Mouse (Mus musculus) limb, embryonic 15.5 days (tissue): ENCODE results near the gene Luc7l2. TPM values are rescaled to one million over a fixed set of nuclear protein-coding genes. Genes with fewer than 3 reads are reported as not detected.

Experiments used
- ATAC-seq: fragments of 200-750 bp; cut with Nextera tagmentation; 2 replicates; pipeline ENCODE4 v1.8.0; 2017; ENCODE audit warnings: low read depth, moderate TSS enrichment; ENCODE audit not compliant: insufficient number of reproducible peaks, low FRiP score, low TSS enrichment
- H3K27ac ChIP-seq: fragments of 300-500 bp; sonication (generic); 2 replicates; pipeline ENCODE4 v1.5.1; 2015; ENCODE audit warnings: moderate library complexity, mild to moderate bottlenecking, inconsistent platforms
- H3K27me3 ChIP-seq: fragments of 300-500 bp; sonication (generic); 2 replicates; pipeline ENCODE4 v1.6.1; 2015; ENCODE audit warnings: inconsistent platforms
- H3K36me3 ChIP-seq: fragments of 300-500 bp; sonication (generic); 2 replicates; pipeline ENCODE4 v1.6.1; 2015; ENCODE audit warnings: inconsistent platforms
- H3K4me1 ChIP-seq: fragments of 300-500 bp; sonication (generic); 2 replicates; pipeline ENCODE4 v1.6.1; 2015; ENCODE audit warnings: inconsistent platforms
- H3K4me2 ChIP-seq: fragments of 300-500 bp; sonication (generic); 2 replicates; pipeline ENCODE4 v1.6.1; 2015; ENCODE audit warnings: mild to moderate bottlenecking, inconsistent platforms
- H3K4me3 ChIP-seq: fragments of 300-500 bp; sonication (generic); 2 replicates; pipeline ENCODE4 v1.5.1; 2015; ENCODE audit warnings: mild to moderate bottlenecking, inconsistent platforms
- H3K9ac ChIP-seq: fragments of 300-500 bp; sonication (generic); 2 replicates; pipeline ENCODE4 v1.6.1; 2015; ENCODE audit warnings: inconsistent platforms
- H3K9me3 ChIP-seq: fragments of 300-500 bp; sonication (generic); 2 replicates; pipeline ENCODE4 v1.6.1; 2016; ENCODE audit warnings: inconsistent platforms
- WGBS: fragments of 180-500 bp; shearing (Covaris S2); methylation state at CpG from one replicate; pipeline ENCODE4 v1.1.7; 2015; 5-methylcytosine and 5-hydroxymethylcytosine counted together
- polyA plus RNA-seq: library from polyadenylated mRNA; unstranded; fragments of >200 nt; fragmentation: Nextera tagmentation; extraction: Ambion mirVana; gene quantifications from 2 replicates; pipeline ENCODE4 v1.2.1, GENCODE M21; 2015

The Luc7l2 gene
- polyA plus RNA-seq, 1 experiment from 2014 or later, result 41.9 TPM

DNA sequence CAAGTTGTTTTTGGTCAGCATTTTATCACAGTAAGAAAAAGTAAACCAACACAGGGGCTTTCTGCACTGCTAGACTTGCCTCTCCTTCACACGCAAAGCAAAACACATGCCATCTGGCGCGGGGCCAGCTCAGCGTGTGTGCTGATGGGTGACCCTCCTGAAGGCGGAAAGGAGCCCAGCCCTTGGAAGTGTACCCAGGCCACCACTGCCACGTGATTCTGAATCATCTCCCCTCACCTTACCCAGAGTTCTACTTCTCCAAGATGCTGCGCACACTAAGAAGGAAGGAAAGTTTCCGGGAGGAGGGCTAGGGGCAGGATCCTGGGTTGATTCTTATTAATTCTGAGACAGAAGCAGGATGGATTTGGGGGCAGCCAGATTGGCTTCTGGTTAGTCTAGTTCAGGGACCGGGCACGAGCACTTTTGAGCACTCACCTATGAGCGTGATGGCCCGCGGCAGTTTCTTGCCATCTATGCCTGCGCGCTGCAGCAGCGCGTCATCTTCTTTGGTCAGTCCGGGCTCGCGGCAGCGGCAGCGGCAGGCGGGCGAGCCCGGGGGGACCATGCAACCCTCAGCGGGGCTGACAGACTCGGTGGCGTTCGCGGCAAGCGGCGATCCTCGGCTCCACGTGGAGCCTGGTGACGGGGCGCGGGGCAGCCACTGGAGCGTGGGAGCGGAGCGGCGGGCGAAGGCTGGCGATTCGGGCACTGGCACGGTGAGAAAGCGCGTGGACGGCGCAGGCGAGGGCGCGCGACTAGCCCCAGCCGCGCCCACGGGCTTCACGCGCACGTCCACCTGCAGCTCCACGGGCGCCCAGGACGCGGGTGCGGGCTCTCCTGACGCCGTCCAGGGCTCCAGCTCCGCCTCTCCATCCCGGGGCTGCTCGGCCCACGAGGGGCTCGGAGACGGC lies 85.1 kb downstream of the Luc7l2 start:
- Histone ChIP-seq H3K4me3 (peak overlapping the region; percentile 51), H3K27ac (no peak overlapping the region; the same call in 1 of the 2 replicates), H3K36me3 (no peaks in the 10 kb centered on the region), H3K4me1 (peaks cover 20% of the 10 kb centered on the region), H3K9ac (peak overlapping the region; percentile 48), H3K9me3 (no peaks in the 10 kb centered on the region), H3K4me2 (peak overlapping the region; percentile 99), H3K27me3 (peaks cover 76% of the 10 kb centered on the region)
- WGBS, result 1% methylated on average over 72 of the region's 72 CpGs
- ATAC-seq, result 0 out of 2 replicates have a peak, but pooled peaks have one; percentile 50

DNA sequence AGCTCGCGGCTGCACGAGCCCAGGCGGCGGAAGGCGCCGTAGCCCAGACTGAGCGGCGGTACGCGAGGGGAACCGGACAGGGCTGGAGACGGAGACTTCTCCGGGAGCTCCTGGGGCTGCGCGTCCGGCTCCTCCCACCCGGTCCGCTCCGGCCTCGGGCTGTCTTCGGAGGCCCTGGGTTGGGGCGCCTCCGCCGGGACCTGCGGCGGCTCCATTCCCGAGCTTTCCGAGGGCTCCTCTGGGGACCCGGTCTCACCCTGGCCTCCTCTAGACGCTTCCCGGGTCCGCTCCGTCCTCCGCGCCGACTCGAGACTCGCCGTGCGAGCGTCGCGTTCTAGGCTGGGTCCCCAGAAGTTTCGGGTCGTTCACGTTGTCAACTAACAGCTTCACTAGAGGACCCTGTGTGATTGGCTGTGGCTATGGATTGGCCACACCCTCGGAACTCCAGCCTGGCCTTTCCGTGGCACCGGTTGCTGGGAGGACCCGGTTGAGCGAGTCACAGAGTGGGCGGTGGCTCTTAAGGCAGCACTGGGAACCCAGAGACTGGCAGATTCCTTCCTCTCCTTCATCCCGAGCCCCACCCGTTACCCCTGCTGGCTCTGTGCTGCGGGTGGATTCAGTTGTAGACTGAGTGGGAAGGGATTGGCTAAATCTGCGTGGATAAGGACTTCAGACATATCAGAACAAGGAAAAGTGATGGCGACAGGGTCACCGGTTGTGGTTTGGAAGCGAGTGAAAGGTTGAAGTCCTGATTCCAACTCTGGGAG lies 85.9 kb downstream of the Luc7l2 start, which contains the start of gene Klrg2:
TSS of gene Klrg2 (minus strand) at position 391 of the 767 bp plus-strand sequence.
- Histone ChIP-seq H3K36me3 (no peaks in the 10 kb centered on the region), H3K4me2 (peak within 1 kb of the TSS; percentile 99)
- WGBS, result 1% methylated on average over 60 of the region's 60 CpGs

DNA sequence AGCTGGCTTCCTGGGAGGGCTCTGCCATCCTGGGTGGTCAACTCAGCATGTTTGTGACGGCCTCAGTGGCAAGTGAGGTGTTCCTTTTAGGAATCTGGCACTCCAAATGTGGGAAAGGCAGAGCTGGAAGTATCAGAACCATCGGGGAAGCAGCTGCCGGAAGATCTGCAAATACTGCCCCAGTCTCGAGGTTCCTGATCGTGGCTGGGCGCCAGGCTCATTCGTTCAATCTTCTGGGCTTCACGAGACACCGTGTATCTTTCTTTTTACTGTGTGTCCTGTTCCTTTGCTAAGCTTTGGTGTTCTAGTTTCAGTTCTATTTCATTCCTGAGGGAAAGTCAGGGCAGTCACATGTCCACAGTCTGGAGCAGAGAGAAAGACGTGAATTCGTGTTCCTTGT lies 89.3 kb downstream of the Luc7l2 start:
- H3K9ac ChIP-seq, result no peak overlapping the region
- no peaks in the 10 kb centered on the region for H3K9me3 ChIP-seq
- H3K4me2 ChIP-seq, result no peak overlapping the region
- H3K4me1 ChIP-seq, result peaks cover 20% of the 10 kb centered on the region
- no peak for ATAC-seq
- H3K27ac ChIP-seq, result no peak overlapping the region
- no peak overlapping the region for H3K4me3 ChIP-seq
- H3K27me3 ChIP-seq, result peaks cover 64% of the 10 kb centered on the region
- H3K36me3 ChIP-seq, result no peaks in the 10 kb centered on the region
- 57% methylated on average over 11 of the region's 11 CpGs for WGBS

More for the DNA sequence above, 85.9 kb downstream of the Luc7l2 start, which contains the start of gene Klrg2:
- Histone ChIP-seq H3K9me3 (no peaks in the 10 kb centered on the region), H3K9ac (peak within 1 kb of the TSS; percentile 48), H3K4me3 (peak within 1 kb of the TSS; percentile 51), H3K27me3 (peaks cover 83% of the 10 kb centered on the region), H3K27ac (no peak within 1 kb of the TSS; the same call in 1 of the 2 replicates), H3K4me1 (peaks cover 20% of the 10 kb centered on the region)
- ATAC-seq, result peak; percentile 73

DNA sequence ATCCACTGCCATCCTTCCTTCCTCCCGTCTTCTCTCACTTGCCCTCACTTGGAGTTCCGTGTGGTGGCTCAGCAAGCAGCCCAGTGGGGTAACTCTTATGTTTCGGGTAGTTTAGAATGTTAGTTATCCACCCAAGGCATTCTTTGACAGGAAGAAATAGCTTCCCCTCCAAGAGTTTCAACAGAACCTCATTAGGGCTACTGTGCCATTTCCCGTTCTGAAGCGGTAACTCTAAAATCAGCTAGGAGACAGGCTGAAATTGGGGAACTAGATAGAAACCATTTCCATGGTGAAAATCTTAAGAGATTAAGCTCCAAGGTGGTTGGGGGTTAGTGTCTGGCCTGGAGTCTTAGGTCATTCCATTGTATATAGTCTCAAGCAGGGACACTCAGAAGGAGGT lies 90.1 kb downstream of the Luc7l2 start:
- H3K9me3 ChIP-seq, result no peaks in the 10 kb centered on the region
- ATAC-seq, result no peak

DNA sequence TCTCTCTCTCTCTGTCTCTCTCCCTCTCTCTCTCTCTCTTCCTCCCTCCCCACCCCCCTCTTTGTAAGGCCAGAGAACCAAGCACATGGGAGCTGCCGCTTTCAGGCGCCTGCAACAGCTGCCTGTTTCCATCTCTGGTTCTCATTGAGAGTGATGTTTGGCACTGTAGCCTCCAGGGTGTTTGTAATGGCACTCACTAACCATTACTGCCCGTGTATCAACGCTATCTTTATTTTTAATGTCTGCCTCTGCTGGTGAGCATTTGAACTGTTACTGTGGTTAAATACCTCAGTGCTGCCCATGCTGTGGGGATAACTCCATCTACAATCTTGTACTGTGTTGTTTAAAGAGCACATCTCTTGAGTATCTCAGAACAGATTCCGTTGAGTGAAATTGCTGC lies 90.5 kb downstream of the Luc7l2 start:
- no peak for ATAC-seq

More for the DNA sequence above, 90.1 kb downstream of the Luc7l2 start:
- peaks cover 56% of the 10 kb centered on the region for H3K27me3 ChIP-seq
- no peak overlapping the region for H3K4me2 ChIP-seq
- H3K27ac ChIP-seq, result no peak overlapping the region
- H3K9ac ChIP-seq, result no peak overlapping the region
- no peaks in the 10 kb centered on the region for H3K36me3 ChIP-seq
- no peak overlapping the region for H3K4me3 ChIP-seq
- 64% methylated on average over 5 of the region's 5 CpGs for WGBS
- peaks cover 12% of the 10 kb centered on the region for H3K4me1 ChIP-seq

DNA sequence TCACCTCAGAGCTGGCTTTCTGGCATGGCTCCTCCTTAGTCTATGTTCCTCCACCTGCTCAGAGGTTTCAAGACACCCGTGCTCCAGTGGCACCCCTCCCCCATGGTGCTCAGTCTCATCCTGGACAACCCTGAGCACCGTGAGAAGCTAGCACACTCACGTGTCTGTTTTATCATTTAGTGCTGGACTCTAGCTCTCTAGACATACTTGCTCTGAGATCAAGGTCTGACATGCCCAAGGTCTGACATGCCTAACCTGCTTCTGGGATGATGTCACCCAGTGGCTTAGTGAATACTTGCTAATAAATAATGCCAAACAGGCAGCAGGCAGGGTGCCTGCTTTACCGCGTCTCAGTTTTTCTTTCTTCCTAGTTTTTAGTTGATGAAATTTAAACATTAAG lies 91.5 kb downstream of the Luc7l2 start:
- Histone ChIP-seq H3K36me3 (no peaks in the 10 kb centered on the region), H3K27ac (no peak overlapping the region), H3K4me2 (no peak overlapping the region), H3K4me3 (no peak overlapping the region), H3K9me3 (no peaks in the 10 kb centered on the region), H3K27me3 (peaks cover 42% of the 10 kb centered on the region), H3K9ac (no peak overlapping the region), H3K4me1 (no peaks in the 10 kb centered on the region)
- ATAC-seq, result no peak
- WGBS, result 44% methylated on average over 5 of the region's 5 CpGs

More for the DNA sequence above, 90.5 kb downstream of the Luc7l2 start:
- no peak overlapping the region for H3K4me3 ChIP-seq
- no peak overlapping the region for H3K4me2 ChIP-seq
- no peaks in the 10 kb centered on the region for H3K9me3 ChIP-seq
- H3K27ac ChIP-seq, result no peak overlapping the region
- H3K4me1 ChIP-seq, result peaks cover 8% of the 10 kb centered on the region
- H3K36me3 ChIP-seq, result no peaks in the 10 kb centered on the region
- no peak overlapping the region for H3K9ac ChIP-seq
- 29% methylated on average over 5 of the region's 5 CpGs for WGBS
- peaks cover 51% of the 10 kb centered on the region for H3K27me3 ChIP-seq

DNA sequence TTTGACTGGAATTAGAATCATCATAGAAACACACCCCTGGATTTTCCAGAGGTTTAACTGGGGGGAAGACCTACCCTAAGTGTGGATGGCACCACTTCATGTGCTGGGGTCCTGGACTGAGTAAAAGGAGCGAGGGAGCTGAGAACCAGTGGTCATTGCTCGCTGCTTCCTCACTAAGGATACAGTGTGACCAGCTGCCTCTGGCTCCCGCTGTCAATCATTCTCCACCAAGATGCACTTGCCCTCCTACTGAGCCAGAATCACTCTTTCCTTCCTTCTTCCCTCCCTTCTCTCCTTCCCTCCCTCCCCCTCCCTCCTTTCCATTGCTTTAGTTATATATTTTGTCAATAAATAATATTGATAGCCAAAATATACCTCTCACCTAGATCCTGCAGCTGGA lies 91.9 kb downstream of the Luc7l2 start:
- Histone ChIP-seq H3K9ac (no peak overlapping the region), H3K4me2 (no peak overlapping the region), H3K27me3 (peaks cover 37% of the 10 kb centered on the region), H3K4me1 (no peaks in the 10 kb centered on the region), H3K36me3 (no peaks in the 10 kb centered on the region), H3K27ac (no peak overlapping the region), H3K9me3 (no peaks in the 10 kb centered on the region), H3K4me3 (no peak overlapping the region)
- 71% methylated on average over 3 of the region's 3 CpGs for WGBS
- no peak for ATAC-seq

DNA sequence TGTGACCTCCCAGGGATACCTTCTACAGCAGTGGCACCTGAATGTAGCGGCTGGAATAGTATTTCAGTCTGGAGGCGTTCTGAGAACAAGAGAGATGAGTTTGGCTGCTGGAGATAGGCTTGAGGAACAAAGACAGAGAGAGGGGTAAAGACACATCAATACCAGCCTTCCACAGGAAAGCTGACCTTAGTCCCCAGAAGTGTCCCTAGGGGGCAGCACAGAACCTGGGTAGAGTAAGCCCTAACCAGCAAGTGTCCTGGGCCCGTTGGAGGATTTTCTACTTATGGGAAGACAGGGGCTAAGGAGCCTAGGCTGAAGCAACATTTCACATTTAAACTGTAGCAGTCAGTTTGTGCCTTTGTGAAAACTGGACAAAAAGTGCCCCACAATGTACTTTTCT lies 98.4 kb downstream of the Luc7l2 start:
- 65% methylated on average over 3 of the region's 3 CpGs for WGBS

DNA sequence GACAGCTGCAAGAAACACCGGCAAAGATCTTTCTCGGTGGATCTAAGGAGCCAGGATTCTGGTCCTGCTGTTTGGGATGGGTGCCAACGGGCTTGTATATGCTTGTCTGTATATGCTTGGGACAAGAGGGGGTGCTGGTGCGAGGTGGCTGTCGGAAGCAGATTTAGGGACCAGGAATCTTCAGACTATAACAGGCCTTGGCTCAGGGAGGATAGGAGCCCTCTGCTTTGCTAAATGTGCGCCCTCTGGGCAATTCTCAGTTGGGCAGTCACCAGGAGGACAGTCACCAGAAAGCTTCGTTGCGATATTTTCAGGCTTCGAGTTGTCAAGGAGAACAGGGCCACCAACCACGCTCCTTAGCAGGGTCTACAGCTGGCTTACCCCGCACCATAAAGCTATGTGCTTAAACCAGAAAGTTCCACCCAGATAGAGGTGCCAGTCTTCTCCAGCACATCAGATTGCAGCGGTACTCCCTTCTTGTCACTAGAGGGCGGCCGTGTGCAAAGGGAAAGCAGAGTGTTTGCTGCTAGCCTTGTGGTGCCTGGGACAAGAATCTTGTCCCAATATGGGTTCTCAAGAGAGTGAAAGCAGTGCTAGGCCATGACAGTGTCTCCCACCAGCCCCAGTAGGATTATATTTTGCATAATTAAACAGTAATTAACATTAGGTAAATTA lies 99.3 kb downstream of the Luc7l2 start:
- ATAC-seq, result no peak
- WGBS, result 35% methylated on average over 14 of the region's 14 CpGs
- Histone ChIP-seq H3K4me1 (no peaks in the 10 kb centered on the region), H3K27ac (no peak overlapping the region), H3K36me3 (no peaks in the 10 kb centered on the region), H3K4me2 (no peak overlapping the region), H3K9ac (no peak overlapping the region), H3K9me3 (no peaks in the 10 kb centered on the region), H3K4me3 (no peak overlapping the region), H3K27me3 (no peaks in the 10 kb centered on the region)

More for the DNA sequence above, 98.4 kb downstream of the Luc7l2 start:
- no peaks in the 10 kb centered on the region for H3K9me3 ChIP-seq
- H3K36me3 ChIP-seq, result no peaks in the 10 kb centered on the region
- no peak overlapping the region for H3K27ac ChIP-seq
- H3K9ac ChIP-seq, result no peak overlapping the region
- no peaks in the 10 kb centered on the region for H3K27me3 ChIP-seq
- no peak overlapping the region for H3K4me3 ChIP-seq
- H3K4me2 ChIP-seq, result no peak overlapping the region
- no peaks in the 10 kb centered on the region for H3K4me1 ChIP-seq
- ATAC-seq, result no peak
